Mouse (Mus musculus): ENCODE results near the gene Gm2000.

DNA sequence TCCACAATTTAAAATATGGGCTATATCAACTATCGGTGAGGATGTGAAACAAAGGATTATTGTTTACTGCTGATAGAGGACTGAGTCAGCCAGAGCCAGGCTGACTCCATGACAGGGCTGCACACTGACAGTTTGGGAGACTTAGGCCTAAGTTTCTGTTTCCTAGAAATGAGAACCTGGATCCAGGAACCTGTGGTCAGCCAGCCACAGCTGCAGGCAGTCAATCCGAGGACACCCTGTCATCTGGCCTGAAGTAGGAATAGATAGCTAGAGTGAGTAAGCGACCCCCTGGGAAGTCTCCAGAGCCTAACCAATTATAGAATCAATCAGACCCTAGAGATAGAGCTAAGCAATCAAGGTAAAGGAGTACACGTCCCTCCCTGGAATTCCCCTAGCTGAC is 21.4 kb upstream of the Gm2000 start:
- TF ChIP-seq EP300 (optimal IDR thresholded peaks at IDR 0.05) (no peak), CTCF (IDR thresholded peaks at IDR 0.05; ENCODE audit: low read depth) (no peak)
